Mouse (Mus musculus) embryonic fibroblast, embryonic 13.5 days (primary cell): Measurements from ENCODE around the gene Tfe3.

ENCODE experiments used
- CTCF ChIP-seq: IDR thresholded peaks from 2 replicates; pipeline ENCODE4 v1.5.1; 2011; ENCODE audit warnings: mild to moderate bottlenecking, control low read depth, low read length, moderate library complexity, borderline replicate concordance; ENCODE audit not compliant: insufficient read depth
- POLR2A ChIP-seq: IDR thresholded peaks from 2 replicates; pipeline ENCODE4 v1.6.1; 2011; ENCODE audit warnings: low read depth, mild to moderate bottlenecking, control low read depth, low read length, moderate library complexity

DNA sequence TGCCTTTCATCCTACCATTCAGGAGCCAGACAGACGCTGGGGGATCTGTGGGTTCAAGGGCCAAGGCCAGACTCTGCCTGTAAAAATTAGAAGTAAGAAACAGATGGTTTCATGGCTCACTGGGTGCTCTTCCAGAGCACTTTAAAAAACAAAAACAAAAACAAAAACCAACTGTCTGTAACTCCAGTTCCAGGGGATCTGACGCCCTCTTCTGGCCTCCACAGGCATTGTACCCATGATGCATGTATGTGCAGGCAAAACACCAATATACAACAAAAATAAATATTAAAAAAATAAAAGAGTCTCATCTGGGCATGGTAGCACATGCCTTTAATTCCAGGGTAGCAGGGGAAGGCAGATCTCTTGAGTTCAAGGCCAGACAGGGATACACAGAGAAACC is 10.4 kb downstream of the Tfe3 start:
- TF ChIP-seq CTCF, result no peak
- no peak for TF ChIP-seq POLR2A
